Mouse (Mus musculus) liver, postnatal 0 days (tissue): ENCODE data around the gene Dhh. TPM values are rescaled to one million over a fixed set of nuclear protein-coding genes. Genes with fewer than 3 reads are reported as not detected.
A peak's percentile ranks its signal among the peaks of the same experiment; 100 is the strongest.
"Not testable (repeated sequence)": the region's sequence is repeated elsewhere in the genome, so short reads cannot be mapped to it uniquely, and the experiment has no call there.

Source experiments
- ATAC-seq: fragments of 200-750 bp; cut with Nextera tagmentation; 2 replicates; pipeline ENCODE4 v1.8.0; 2017; ENCODE audit warnings: mild to moderate bottlenecking, moderate library complexity
- DNase-seq: peaks from one replicate; pipeline ENCODE4 v3.0.0-alpha.2; 2016
- H3K27ac ChIP-seq: fragments of 300-500 bp; sonication (generic); 2 replicates; pipeline ENCODE4 v1.5.1; 2014; ENCODE audit warnings: antibody characterized with exemption, moderate library complexity, mild to moderate bottlenecking, low read depth
- H3K27me3 ChIP-seq: fragments of 300-500 bp; sonication (generic); 2 replicates; pipeline ENCODE4 v1.6.1; 2014; ENCODE audit warnings: low read length, control low read depth, mixed read lengths; ENCODE audit not compliant: insufficient read depth
- H3K36me3 ChIP-seq: fragments of 300-500 bp; sonication (generic); replicated peaks from 2 replicates; pipeline ENCODE4 v1.6.1; 2014; ENCODE audit warnings: mild to moderate bottlenecking, control low read depth, low read length, moderate library complexity, mixed read lengths; ENCODE audit not compliant: insufficient read depth
- H3K4me1 ChIP-seq: fragments of 300-500 bp; sonication (generic); 2 replicates; pipeline ENCODE4 v1.6.1; 2014; ENCODE audit warnings: antibody characterized with exemption, mild to moderate bottlenecking, control low read depth; ENCODE audit not compliant: insufficient read depth
- H3K4me2 ChIP-seq: fragments of 300-500 bp; sonication (generic); 2 replicates; pipeline ENCODE4 v1.6.1; 2014; ENCODE audit warnings: low read depth, mild to moderate bottlenecking, low read length, moderate library complexity, mixed read lengths
- H3K4me3 ChIP-seq: fragments of 300-500 bp; sonication (generic); 2 replicates; pipeline ENCODE4 v1.5.1; 2014; ENCODE audit warnings: low read depth, low read length
- H3K9ac ChIP-seq: fragments of 300-500 bp; sonication (generic); replicated peaks from 2 replicates; pipeline ENCODE4 v1.6.1; 2014; ENCODE audit warnings: mild to moderate bottlenecking, moderate library complexity
- H3K9me3 ChIP-seq: fragments of 300-500 bp; sonication (generic); 2 replicates; pipeline ENCODE4 v1.6.1; 2016; ENCODE audit warnings: mild to moderate bottlenecking, control low read depth, low read length, mixed read lengths
- CTCF ChIP-seq: sonication (generic); IDR thresholded peaks from 2 replicates; pipeline ENCODE4 v1.5.1; 2016; ENCODE audit warnings: antibody characterized with exemption, low read depth
- EP300 ChIP-seq: IDR thresholded peaks from 2 replicates; pipeline ENCODE4 v1.6.1; 2016; ENCODE audit warnings: antibody characterized with exemption, low read depth, mild to moderate bottlenecking
- WGBS: fragments of 180-500 bp; shearing (Covaris S2); extraction: QIAGEN DNeasy Blood & Tissue Kit; methylation state at CpG from one replicate; pipeline ENCODE4 v1.1.7; 2014; ENCODE audit not compliant: insufficient replicate concordance; 5-methylcytosine and 5-hydroxymethylcytosine counted together
- polyA plus RNA-seq: library from polyadenylated mRNA; unstranded; fragments of >200 nt; fragmentation: Nextera tagmentation; extraction: Ambion mirVana; gene quantifications from 2 replicates; pipeline ENCODE4 v1.2.1, GENCODE M21; 2015

The Dhh gene
- polyA plus RNA-seq, 1 experiment from 2014 or later = not detected

- peaks cover 6% of the 10 kb centered on the region for H3K36me3 ChIP-seq
- no peak for TF ChIP-seq EP300
- TF ChIP-seq CTCF = no peak
- H3K27ac ChIP-seq = no peak overlapping the region
- H3K9ac ChIP-seq = no peak overlapping the region
- 79% methylated on average over 5 of the region's 5 CpGs for WGBS
- H3K4me2 ChIP-seq = no peak overlapping the region
- ATAC-seq (no peak), DNase-seq (no peak)
- H3K27me3 ChIP-seq = no peaks in the 10 kb centered on the region
- peaks cover 7% of the 10 kb centered on the region; the same call in 1 of the 2 replicates for H3K4me1 ChIP-seq
- H3K4me3 ChIP-seq = no peak overlapping the region
- H3K9me3 ChIP-seq = no peaks in the 10 kb centered on the region
Observed at GRCm38 (mm10) chr15:98927566-98927965, 29.2 kb upstream of the Dhh start.

- H3K4me2 ChIP-seq = no peak overlapping the region
- H3K4me3 ChIP-seq = no peak overlapping the region
- no peak for TF ChIP-seq EP300
- no peak for TF ChIP-seq CTCF
- peak; percentile 31 for ATAC-seq
- DNase-seq = no peak
- 49% methylated on average over 3 of the region's 3 CpGs for WGBS
- H3K4me1 ChIP-seq = peaks cover 7% of the 10 kb centered on the region
- no peak overlapping the region for H3K9ac ChIP-seq
- H3K27ac ChIP-seq = no peak overlapping the region; the same call in 1 of the 2 replicates
- H3K36me3 ChIP-seq = no peaks in the 10 kb centered on the region
- H3K9me3 ChIP-seq = no peaks in the 10 kb centered on the region
- no peaks in the 10 kb centered on the region for H3K27me3 ChIP-seq
Observed at GRCm38 (mm10) chr15:98924682-98925081, 26.3 kb upstream of the Dhh start.

DNA sequence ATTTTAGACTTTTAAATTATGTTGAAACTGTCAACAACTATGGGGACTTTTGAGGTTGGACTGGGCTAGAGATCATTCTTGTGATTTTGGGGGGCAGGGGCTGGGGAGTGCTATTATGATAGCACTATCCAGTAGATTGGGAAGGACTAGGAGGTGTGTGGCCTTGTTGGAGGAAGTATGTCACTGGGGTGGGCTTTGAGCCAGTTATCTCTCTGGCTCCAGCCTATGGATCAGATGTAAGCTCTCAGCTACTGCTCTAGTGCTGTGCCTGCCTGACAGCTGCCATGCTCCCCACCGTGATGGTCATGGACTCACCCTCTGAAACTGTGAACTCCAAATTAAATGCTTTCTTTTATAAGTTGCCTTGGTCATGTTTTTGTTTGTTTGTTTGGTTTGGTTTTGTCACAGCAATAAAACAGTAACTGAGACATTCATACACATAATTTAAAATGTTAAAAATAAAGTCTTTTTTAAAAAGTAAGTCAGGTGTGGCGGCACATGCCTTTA, 24.7 kb upstream of the Dhh start:
- ATAC-seq (no peak), DNase-seq (no peak)
- no peak overlapping the region for H3K4me3 ChIP-seq
- no peak for TF ChIP-seq EP300
- TF ChIP-seq CTCF = no peak
- no peak overlapping the region for H3K4me2 ChIP-seq
- H3K4me1 ChIP-seq = peaks cover 2% of the 10 kb centered on the region
- WGBS = 71% methylated on average over 2 of the region's 2 CpGs
- H3K27me3 ChIP-seq = no peaks in the 10 kb centered on the region
- H3K9me3 ChIP-seq = no peaks in the 10 kb centered on the region
- H3K36me3 ChIP-seq = no peaks in the 10 kb centered on the region
- H3K9ac ChIP-seq = no peak overlapping the region
- peak overlapping the region; percentile 32 for H3K27ac ChIP-seq

DNA sequence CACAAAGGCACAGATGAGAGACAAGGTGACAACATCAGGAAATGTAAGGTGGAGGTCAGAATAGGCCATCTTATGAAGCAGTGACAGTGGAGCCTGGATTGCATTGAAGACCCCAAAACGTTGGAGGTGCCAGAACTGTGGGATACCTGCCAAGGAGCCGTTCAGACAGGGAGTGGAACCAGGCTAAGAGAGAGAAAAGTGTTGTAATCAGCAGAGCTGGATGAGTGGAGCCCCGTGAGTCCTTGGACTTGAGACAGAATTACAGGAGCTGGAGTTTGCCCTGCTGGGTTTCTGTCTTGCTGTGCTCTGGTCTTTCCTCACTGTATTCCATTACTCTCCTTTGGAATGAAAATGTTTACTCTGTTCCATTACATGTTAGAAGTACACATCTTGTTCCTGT, 24.2 kb upstream of the Dhh start:
- H3K27ac ChIP-seq = peak overlapping the region; percentile 32
- no peak overlapping the region for H3K4me3 ChIP-seq
- WGBS = 34% methylated on average over 3 of the region's 3 CpGs
- H3K4me1 ChIP-seq = peaks cover 2% of the 10 kb centered on the region
- TF ChIP-seq CTCF = no peak
- TF ChIP-seq EP300 = no peak
- H3K4me2 ChIP-seq = no peak overlapping the region
- no peaks in the 10 kb centered on the region for H3K27me3 ChIP-seq
- ATAC-seq (no peak), DNase-seq (no peak)
- H3K36me3 ChIP-seq = no peaks in the 10 kb centered on the region
- no peaks in the 10 kb centered on the region for H3K9me3 ChIP-seq
- no peak overlapping the region for H3K9ac ChIP-seq

- Histone ChIP-seq H3K9ac (no peak overlapping the region), H3K27ac (no peak overlapping the region)
- WGBS = 87% methylated on average over 5 of the region's 5 CpGs
Observed at GRCm38 (mm10) chr15:98921510-98921909, 23.2 kb upstream of the Dhh start.

DNA sequence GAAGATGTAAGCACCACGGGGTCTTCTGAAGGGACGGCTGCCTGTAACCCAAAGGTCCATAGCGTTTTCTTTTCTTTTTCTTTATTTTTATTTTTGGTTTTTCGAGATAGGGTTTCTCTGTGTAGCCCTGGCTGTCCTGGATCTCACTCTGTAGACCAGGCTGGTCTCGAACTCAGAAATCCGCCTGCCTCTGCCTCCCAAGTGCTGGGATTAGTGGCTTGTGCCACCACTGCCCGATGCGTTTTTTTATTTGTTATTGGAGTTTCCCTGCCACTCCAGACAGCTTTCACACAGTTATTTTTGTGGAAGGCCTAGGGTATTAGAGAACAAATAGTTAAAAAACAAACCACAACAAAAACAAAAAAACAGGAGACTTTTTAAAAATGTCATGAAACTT, 20.2 kb upstream of the Dhh start:
- not testable (repeated sequence) for H3K9me3 ChIP-seq, H3K36me3 ChIP-seq, ATAC-seq, DNase-seq, H3K27me3 ChIP-seq
- peaks cover 18% of the 10 kb centered on the region for H3K4me1 ChIP-seq
- H3K9ac ChIP-seq = peak overlapping the region; percentile 17
- peak overlapping the region; percentile 97 for H3K4me2 ChIP-seq
- H3K27ac ChIP-seq = peak overlapping the region; percentile 98
- 16% methylated on average over 8 of the region's 8 CpGs for WGBS
- peak overlapping the region; percentile 97 for H3K4me3 ChIP-seq

More at GRCm38 (mm10) chr15:98921510-98921909, 23.2 kb upstream of the Dhh start:
- Histone ChIP-seq H3K9me3 (no peaks in the 10 kb centered on the region), H3K4me3 (no peak overlapping the region), H3K27me3 (no peaks in the 10 kb centered on the region), H3K4me2 (no peak overlapping the region), H3K36me3 (no peaks in the 10 kb centered on the region), H3K4me1 (peaks cover 6% of the 10 kb centered on the region)
- ATAC-seq = no peak
- TF ChIP-seq CTCF = no peak
- no peak for TF ChIP-seq EP300
- DNase-seq = no peak
